Mouse (Mus musculus) ovary, postnatal 36 days (tissue): Measurements from ENCODE around the gene Tubgcp6.

Experiments
- DNase-seq: peaks from one replicate; pipeline ENCODE4 v3.0.0; 2022; ENCODE audit warnings: low spot score, mixed read lengths

The Tubgcp6 gene

DNA sequence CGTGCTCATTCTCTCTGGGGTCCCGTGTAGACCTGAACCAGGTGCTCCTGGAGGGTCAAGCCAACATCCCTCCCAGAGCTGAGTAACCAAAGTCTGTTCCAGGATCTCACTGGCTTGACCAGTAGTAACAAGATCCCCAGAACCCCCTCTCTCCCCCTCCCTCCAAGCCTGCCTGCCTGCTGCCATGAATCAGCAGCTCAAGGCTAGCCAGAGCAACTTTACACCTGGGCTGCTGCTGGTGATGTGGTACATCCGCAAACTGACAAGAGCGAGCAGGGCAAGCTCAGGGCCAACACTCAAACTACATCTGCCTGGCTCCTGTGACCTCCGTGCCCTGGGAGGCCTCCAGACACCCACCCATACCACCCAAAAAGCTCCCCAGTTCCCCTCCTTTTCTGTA lies 18.5 kb upstream of the Tubgcp6 start:
- DNase-seq: no peak

DNA sequence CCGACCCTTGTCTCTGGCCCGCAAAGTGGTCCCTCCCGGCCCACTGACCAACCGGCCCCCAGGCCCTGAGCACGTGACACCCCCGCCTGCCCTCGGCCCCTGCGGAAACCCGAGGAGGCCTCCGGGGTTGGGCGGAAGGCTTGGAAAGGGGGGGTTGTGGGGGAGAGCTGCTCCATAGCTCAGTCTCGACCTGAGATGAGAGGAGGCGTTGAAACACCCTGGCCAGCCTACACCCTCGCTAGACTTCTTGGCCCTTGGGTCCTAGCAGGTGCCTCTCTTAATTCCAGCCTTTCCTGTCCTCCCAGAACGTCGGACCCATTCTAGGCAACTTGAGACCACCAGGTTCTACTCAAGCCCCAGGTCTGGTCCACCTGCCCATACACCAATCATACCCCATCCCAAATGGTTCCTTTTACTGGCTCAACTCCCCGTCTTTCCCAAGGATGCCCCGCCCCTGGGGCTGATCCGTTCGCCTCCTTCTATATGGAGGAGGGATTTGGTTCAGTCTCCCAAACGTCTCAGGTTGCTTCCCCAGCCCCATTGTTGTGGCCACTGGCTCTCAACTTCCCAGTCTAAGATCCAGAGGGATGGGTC lies 17.8 kb upstream of the Tubgcp6 start, which contains the start of gene Mapk12:
Mapk12 (minus strand) TSS at position 45 of the 594 bp plus-strand sequence.
- DNase-seq: peak; percentile 45

DNA sequence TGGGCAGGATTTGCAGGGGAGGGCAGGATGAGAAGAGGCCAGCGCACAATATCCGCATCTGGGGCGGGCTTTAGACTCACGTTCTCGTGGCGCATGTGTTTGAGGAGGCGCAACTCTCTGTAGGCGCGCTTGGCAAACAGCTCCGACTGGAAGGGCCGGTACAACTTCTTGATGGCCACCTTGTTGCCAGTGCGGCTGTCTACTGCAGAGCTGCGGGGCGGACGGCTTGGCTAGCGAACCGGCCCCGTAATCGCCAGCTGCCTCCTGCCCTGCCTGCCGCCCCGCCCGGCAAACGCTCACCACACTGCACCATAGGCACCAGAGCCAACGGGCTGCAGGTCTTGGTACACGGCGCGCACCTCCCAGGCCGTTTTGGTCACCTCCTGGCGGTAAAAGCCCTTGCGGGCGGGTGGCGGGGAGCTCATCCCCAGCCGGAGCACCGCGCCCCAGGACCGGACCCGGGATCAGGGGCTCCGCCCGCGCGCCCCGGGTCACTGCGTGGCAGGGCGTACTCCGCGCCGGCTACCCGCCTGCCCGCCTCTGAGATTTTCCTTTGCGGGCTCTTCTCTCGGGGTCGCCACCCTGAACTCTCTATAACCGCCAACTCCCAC lies 17.2 kb upstream of the Tubgcp6 start:
- peak; percentile 44 for DNase-seq

DNA sequence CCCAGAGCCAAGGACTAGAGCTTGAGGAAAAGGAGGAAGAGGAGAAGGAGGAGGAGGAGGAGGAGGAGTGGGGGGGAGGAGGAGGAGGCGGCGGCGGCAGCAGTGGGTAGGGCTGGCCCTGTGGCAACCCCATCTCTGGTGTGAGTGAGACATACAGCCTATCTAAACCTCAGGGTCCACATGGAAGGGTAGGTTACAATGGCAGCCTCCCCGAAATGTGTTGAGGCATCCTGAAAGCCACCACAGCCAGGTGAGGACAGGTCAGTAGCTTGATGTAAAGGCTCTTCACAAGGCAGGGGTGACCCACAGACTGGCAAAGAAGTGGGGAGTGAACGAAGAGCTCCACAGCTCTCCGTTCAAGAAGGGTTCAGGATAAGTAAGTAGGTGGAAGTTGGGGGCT lies 15.6 kb upstream of the Tubgcp6 start:
- no peak for DNase-seq

DNA sequence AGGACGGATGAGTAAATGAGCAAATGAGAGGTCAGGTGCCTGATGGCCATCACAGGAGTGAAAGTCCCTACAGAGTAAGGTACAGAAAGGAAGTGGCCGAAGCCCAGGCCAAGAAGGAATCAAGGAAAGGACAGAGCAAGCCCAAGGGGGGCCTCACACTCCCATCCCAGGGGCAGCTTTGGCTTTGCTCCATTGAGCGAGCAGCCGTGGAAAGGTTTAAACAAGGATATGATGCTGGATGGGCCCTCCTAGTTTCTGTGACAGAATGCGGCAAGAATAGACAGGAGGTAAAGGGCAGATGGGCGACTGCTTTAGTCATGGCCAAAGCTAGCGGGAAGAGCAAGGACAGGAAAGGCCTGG lies 15.1 kb upstream of the Tubgcp6 start:
- DNase-seq: no peak

DNA sequence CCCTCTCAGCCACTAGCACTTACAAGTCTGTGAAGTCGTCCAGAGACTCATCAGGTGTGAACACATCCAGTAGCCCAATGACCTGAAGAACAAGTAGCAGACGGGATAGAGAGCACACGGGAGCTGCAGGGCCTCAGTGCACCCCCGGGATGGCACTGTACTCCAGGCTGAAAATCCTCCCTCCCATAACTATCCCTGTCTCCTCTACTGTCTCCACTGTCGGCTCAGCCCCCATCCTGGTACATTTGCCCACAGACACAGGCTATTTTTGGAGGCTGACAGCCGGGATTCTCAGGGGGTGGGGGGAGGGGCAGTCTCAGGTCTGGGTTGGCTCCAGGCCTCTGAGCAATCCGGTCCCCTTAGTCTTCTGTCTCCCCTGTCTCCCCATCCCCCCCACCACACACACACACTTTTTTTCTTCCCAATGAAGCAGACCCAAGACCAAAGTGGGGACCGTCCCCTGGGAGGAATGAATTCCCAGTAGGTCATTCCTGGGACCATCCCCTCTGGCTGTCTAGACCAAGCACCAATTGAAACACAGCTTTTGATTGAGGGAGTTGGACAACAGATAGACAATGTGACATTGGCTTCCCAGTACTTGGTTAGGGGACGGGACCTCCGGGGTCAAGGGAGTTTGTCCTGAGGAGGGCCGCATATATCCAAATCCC lies 14.6 kb upstream of the Tubgcp6 start:
- DNase-seq: no peak

DNA sequence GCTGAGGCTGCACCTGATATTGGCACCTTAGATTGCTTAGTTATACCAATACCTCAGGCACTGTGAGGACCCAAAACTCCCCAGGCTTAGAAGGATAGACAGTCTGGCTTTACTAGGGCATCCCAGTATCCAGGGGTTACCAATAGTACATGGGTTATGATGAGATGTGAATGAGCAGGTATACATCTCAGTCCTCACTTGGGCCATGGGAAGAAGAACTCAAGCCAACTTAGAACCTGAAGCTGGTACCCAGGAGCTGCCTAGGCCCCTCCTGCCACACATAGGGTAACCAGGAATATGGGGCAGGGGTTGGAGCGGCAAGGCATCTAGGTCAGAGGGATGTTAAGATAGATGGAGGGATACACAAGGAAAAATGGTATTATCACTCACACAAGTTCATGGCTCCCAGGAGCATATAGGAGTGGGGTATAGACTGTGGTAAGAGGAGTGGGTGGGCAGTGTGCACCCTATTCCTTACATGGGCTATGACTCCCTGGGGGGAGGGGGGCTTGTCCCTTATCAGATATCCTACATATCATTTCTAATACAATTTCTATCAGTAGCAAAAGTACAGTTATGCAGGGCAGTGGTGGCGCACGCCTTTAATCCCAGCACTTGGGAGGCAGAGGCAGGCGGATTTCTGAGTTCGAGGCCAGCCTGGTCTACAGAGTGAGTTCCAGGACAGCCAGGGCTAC lies 13.7 kb upstream of the Tubgcp6 start:
- DNase-seq: no peak

DNA sequence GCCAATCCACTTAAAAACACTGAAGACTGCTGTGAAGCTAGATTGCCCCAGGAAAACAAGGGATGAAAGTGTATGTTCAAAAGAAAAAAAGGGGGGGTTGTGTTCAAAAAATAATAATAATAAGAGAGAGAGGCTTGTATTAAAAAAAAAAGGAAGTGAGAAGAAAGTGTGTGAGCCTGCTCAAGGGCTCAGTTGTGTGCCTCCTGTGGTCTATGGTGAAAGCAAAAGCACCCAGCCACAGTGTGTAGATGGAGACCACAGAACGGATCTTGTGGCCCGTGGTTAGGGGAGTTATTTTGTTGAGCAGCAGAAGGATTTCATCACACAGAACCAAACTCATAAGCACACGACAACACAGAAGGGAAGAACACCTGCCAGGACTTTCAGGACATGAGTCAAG lies 8.4 kb upstream of the Tubgcp6 start:
- DNase-seq: no peak

DNA sequence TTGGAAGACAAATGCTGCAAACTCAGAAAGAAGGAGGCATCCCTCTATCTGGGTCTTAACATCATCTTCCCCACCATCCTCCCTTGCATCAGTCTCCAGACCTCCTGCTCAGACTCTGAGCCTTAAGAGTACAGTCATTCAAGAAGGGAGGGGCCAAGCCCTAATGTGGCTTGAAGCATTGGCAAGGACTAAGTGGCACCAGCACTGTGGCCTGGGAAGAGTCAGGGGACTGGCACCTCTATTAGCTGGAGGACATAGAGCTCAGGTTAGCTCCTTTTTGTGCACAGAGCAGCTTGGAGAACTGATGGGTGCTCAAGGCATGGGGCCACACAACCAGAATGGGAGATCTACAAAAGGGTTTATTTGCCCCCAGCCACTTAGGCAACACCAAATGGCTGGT lies 7.3 kb upstream of the Tubgcp6 start:
- DNase-seq: no peak

DNA sequence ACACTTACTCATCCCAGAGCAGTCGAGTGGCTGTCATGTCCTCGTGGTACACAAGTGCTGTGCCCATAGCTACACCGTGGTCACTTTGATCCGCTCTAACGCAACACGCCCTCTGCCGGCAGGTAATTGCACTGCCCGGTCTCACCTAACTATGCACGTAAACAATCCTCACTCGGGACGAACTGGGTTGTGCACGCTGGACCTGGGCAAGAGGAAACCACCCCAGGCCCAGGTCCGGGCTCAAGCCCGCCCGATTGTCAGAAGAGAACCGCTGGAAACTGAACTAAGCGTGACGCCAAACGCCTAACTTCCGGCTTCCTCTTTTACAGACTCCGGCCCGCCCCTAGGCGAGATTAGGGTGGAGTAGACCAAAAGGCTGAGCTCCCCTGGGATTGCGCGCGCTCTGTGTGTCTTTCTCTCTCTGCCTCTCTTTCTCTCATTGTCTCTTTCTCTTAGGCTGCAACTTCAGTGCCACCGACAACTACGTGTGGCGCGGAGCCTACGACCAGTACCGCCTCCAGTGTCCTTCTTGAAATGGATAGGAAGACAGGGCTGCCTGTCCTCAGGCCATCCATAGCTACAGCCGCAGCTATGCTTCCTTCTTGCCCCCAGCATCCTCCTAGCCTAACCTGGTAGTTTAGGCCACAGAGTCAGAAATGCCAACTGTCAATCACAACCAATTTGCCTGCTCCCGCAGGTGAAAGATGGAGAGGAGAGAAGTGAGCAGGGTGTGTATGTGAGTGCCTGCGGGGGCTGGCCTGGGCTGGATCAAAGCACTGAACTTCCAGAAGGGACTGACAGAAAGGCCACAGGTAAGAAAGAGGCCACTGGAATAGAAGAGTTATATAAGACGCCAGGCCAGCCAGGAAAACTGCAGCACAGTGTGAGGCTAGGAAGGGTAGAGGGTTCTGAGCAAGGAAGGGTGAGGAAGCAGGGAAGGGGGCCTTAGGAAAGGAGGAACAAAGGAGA lies 5.8 kb upstream of the Tubgcp6 start, which contains the start of gene Hdac10:
Hdac10 (minus strand) TSS at position 319 of the 969 bp plus-strand sequence.
- DNase-seq: peak; percentile 78

DNA sequence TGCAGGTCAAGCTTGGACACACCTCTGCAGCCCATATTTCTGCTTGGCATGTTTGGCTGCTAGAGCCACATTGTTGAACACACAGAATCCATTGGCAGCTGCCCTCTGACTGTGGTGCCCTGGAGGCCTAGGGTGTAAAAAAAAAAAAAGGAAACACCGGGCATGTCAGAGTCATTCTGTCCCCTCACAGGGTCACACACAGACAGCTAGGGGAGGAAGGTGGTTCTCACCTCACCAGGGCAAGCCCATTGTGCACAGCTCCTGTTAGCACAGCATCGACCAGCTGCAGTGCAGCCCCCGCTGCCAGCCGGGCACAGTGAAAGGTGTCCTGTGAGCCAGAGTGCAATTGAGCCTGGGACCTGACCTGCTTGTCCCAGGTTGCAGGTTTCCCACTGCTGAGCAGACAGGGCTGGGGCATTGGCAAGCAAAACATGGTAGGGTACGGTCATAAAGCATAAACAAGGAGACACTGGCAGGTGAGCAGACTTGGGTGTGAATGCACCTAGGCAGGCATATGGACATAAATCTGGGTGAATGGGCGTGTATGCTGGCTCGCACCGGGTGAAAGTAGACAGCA lies 4.5 kb upstream of the Tubgcp6 start:
- DNase-seq: no peak

DNA sequence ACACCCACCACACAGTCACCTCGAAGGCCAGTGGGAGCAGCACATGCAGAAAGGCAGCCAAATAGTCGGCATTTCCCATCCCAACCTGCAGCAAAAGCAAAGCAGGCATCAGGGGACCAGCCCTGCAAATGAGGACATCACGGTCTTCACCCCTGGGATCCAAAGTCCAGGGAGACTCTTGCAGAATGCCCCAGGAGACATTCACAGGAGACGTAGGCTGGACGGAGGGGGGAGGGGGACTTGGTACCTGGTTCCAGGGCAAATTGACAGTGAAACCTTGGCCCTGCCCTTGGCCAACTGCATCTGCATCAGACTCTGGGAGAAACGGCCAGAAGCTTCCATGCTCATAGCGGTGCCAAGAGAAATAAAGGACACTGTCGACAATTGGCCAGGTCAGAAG lies 3.7 kb upstream of the Tubgcp6 start:
- no peak for DNase-seq

DNA sequence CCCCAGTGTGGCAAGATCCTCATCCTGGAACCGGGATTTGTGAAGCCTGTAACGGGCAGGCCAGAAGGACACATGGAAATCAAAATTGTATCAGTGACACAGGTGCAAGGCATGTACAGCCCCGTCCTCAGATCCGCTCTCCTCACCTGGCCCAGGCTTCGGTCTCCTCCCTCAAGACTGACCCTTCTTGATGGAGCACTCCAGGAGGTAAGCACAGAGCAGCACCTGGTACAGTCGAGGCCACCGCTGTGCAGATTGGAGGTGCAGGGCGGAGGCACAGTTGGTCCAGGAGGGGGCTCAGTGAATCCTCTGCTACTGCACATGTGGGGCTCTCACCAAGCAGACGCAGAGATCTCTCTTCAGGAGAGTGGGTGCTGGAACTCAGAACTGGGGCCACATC lies 2.4 kb upstream of the Tubgcp6 start:
- DNase-seq: no peak

DNA sequence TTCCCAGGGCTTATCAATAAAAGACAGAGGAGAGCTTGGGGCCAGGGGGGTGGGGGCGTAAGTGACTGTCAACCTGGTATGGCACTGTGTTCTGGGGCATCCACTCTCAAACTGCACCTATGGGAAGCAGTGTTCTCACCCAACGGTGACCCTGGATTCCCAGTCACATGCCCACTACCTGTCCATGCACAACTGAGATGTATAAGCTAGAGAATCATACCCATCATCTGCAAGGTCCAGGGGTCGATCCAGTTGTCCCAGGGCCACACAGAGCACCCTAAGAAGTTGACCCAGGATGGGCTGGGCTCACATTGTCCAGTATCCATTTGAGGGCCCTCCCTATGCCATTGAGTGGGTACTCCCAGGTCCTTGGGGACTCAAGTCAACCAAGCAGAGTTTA lies 1.4 kb upstream of the Tubgcp6 start:
- DNase-seq: no peak

DNA sequence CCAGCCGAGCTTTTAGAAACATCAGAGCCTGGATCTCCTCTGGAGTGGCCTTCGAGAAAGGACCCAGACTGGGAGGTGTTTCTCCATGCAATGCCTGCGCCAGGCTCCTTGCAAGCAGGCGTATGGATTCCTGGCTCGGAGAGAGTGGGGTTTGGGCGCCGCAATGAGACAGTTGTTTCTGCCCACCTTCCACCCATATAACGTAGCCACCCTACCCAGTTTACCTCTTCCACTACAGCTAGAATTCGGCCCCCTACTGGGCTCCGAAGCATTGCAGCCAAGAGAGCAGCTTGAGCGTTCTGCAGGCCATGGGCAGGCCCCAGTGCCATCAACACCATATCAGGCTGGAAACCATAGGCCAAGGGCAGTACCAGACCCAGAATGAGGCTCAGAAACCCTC lies 683 bp upstream of the Tubgcp6 start:
- peak; percentile 42 for DNase-seq

DNA sequence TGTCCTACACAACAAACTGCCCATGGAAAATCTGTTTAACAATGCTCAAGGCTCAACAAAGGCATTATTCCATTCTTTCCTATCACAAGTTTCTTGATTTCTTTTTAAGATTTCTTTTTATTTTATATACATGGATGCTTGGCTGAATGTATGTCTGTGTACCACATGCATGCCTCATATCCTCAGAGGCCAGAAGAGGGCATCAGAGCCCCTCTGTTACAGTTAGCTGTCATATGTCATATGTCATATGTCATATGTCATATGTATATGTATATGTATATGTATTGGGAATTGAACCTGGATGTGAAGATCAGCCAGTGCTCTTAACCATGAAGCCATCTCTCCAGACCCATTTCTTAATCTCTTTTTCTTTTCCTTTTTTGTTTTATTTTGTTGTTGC lies 4.9 kb downstream of the Tubgcp6 start:
- DNase-seq: no peak

DNA sequence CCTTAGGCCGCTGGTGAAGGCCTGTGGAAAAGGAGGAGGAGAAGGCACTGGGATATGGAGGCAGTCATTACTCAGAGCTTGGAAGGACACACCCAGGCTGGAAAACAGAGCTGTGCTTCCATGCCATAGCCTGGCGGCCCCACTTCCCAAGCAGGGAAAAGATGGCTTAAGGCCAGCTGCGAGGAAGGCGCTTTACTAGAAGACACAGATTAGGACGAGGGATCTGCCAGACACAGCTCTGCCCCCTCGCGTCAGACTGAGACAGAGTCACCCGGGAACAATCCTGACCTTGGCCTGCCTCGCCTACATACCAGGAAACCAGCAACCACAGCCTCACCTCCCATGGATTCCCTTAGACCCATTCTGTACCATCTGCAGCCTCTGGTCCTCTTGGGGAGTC lies 12.8 kb downstream of the Tubgcp6 start:
- DNase-seq: peak; percentile 66

DNA sequence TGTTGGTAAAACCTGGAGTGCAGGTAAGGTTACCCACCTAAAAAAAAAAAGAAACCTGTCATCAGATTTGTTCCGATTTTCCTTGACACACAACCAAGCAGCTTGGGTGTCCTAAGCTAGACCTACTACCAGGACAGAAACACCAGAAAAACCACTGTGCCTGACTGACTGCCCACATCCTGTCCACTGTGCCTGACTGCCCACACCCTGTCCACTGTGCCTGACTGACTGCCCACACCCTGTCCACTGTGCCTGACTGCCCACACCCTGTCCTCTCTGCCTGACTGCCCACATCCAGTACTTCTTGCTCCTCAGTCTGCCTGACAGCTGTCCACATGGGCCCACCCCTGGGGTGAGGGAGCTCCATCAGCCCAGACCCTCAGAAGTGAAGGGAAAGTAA lies 15.9 kb downstream of the Tubgcp6 start:
- DNase-seq: no peak

DNA sequence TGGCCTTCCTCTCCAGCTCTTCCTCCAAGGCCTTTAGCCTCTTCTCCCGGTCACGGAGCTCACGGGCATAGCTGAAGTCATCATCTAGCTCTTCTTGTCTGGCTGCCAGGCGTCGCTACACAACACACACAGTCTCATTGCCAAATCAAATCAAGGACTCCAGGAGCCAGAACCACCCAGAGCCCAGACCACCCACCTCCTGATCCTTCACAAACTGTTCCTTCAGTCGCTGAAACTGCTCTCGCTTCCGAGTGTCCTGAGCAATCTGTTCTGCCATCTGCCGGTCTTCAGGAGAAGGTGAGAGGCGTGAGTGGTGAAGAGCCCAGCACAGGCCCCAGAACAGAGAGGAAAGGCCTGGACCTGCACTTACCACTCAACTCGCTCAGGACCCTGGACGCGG lies 16.8 kb downstream of the Tubgcp6 start:
- DNase-seq: no peak

DNA sequence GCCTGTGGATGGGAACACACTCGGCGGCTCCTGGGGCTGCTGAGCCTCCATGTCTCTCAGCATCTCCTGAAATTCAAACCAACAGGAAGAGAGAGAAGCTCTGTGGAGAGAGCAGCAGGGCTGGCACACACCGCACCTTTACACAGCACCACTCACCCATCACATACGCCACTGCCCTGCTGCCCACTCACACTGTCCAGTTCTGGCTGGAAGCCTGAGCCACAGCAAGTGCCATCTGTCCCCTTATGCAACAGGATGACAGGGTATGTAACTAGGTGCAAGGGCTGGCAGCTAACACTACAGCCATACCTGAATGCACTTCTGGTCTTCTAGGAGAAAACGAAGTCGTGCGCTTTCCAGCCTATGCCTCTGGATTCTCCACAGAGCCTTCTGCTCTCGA lies 18.5 kb downstream of the Tubgcp6 start:
- no peak for DNase-seq

DNA sequence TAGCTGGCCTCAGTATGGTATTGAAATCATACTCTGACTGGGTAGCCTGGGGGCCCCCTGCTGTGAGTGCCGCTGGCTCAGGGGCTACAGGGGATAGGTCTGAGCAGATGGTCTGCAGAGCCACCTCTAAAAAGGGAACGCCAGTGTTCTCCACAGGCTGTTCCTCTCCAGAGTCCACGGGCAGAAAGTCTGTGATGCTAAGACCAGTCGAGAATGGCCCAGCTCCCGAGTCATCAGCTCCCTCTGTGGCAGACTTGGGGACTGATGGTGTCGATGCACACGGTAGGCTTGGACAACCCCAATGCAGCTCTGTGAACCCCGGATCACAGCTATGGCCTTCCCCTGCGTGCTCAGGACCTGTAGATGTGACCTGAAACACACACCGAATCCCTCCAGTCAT lies 19.0 kb downstream of the Tubgcp6 start:
- DNase-seq: no peak

DNA sequence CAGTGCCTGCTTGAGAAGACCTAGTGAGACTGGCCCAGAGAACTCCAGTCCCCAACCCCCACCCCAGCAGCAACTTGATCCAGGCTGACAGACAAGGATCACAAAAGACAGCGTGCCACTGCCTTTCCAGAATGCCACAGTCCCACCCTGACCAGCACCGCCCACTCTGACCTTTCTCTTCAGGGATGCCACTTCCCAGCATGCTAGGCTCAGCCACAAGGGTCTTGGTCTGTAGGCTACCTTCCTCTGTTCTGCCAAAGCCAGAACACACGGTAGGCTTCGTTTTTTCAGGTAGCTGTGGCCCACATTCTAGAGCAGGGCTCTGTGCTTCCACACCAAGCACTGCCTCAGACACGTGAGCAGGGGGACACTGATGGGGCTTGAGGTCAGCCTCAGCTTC lies 20.3 kb downstream of the Tubgcp6 start:
- DNase-seq: no peak
